Mouse (Mus musculus): ENCODE data around the gene Rpl23.

GRCm38 (mm10) chr11:97798782-97799145, 16.5 kb upstream of the Rpl23 start, which contains the start of gene Lasp1:
- TF ChIP-seq CTCF (IDR thresholded peaks at IDR 0.05; ENCODE audit: low read depth) (no peak), EP300 (IDR thresholded peaks at IDR 0.05; ENCODE audit: low read depth) (no peak)

Data from liver, embryonic 14.5 days (tissue).